Mouse (Mus musculus) stomach, embryonic 15.5 days (tissue): ENCODE data around the gene Sugct. TPM values are rescaled to one million over a fixed set of nuclear protein-coding genes. Genes with fewer than 3 reads are reported as not detected.
"Not testable (repeated sequence)": the region's sequence is repeated elsewhere in the genome, so short reads cannot be mapped to it uniquely, and the experiment has no call there.

Experiments
- ATAC-seq: fragments of 200-750 bp; cut with Nextera tagmentation; 2 replicates; pipeline ENCODE4 v1.8.0; 2017; ENCODE audit warnings: low read depth, moderate number of reproducible peaks, moderate TSS enrichment; ENCODE audit not compliant: insufficient read depth, low FRiP score
- H3K27ac ChIP-seq: fragments of 300-500 bp; sonication (generic); 2 replicates; pipeline ENCODE4 v1.5.1; 2015; ENCODE audit warnings: mild to moderate bottlenecking, inconsistent platforms
- H3K27me3 ChIP-seq: fragments of 300-500 bp; sonication (generic); replicated peaks from 2 replicates; pipeline ENCODE4 v1.6.1; 2015; ENCODE audit warnings: inconsistent platforms
- H3K36me3 ChIP-seq: fragments of 300-500 bp; sonication (generic); 2 replicates; pipeline ENCODE4 v1.6.1; 2015; ENCODE audit warnings: inconsistent platforms
- H3K4me1 ChIP-seq: fragments of 300-500 bp; sonication (generic); 2 replicates; pipeline ENCODE4 v1.6.1; 2015; ENCODE audit warnings: inconsistent platforms
- H3K4me2 ChIP-seq: fragments of 300-500 bp; sonication (generic); 2 replicates; pipeline ENCODE4 v1.6.1; 2015; ENCODE audit warnings: mild to moderate bottlenecking, inconsistent platforms
- H3K4me3 ChIP-seq: fragments of 300-500 bp; sonication (generic); replicated peaks from 2 replicates; pipeline ENCODE4 v1.5.1; 2015; ENCODE audit warnings: inconsistent platforms
- H3K9ac ChIP-seq: fragments of 300-500 bp; sonication (generic); 2 replicates; pipeline ENCODE4 v1.6.1; 2015; ENCODE audit warnings: inconsistent platforms
- H3K9me3 ChIP-seq: fragments of 300-500 bp; sonication (generic); 2 replicates; pipeline ENCODE4 v1.6.1; 2016; ENCODE audit warnings: inconsistent platforms
- WGBS: fragments of 180-500 bp; shearing (Covaris S2); methylation state at CpG from one replicate; pipeline ENCODE4 v1.1.7; 2015; 5-methylcytosine and 5-hydroxymethylcytosine counted together
- polyA plus RNA-seq: library from polyadenylated mRNA; unstranded; fragments of >200 nt; fragmentation: Nextera tagmentation; extraction: Ambion mirVana; gene quantifications from 2 replicates; pipeline ENCODE4 v1.2.1, GENCODE M21; 2015

Gene Sugct
- polyA plus RNA-seq, 1 experiment from 2014 or later: 5.5 TPM

DNA sequence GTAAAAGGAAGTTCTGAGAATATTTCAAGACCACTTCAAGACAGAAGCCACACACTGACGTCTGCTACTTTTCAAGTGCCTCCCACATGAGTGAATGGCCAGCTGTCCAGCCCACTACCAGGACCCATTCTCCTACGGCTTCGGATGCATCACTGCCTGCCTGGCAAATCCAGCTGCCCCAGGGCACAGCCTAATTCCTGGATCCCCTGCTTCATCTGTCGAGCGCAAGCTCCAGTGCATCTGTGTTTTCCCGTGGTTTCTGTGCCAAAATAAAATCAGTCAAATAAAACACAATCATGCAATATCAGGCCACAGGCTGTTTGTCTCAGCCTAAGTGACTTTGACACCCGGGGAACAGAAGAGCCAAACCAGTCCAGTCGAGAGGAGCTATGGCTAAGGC, 863.5 kb downstream of the Sugct start:
- no peaks in the 10 kb centered on the region for H3K4me1 ChIP-seq
- H3K36me3 ChIP-seq: no peaks in the 10 kb centered on the region
- 63% methylated on average over 8 of the region's 8 CpGs for WGBS
- H3K9me3 ChIP-seq: no peaks in the 10 kb centered on the region
- H3K27ac ChIP-seq: no peak overlapping the region
- H3K9ac ChIP-seq: no peak overlapping the region
- no peaks in the 10 kb centered on the region for H3K27me3 ChIP-seq
- no peak for ATAC-seq
- no peak overlapping the region for H3K4me3 ChIP-seq
- no peak overlapping the region for H3K4me2 ChIP-seq

DNA sequence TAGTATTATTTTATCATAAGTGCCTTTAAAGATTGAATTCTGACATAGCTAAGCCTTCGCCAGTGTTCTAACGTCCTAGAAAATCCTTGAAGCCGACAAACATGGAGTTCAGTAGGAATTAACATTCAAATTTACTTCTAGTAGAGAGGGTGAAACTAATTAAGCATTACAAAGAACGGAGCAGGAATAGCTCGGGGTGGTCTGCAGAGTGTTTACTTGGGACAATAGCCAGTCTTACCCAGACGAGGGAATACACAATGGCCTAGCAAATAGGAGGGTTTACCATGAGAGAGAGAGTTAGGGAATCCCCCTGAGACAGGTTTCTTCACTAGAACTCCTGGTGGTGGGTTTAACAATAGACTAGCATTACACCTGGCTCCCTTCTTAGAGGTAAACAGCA, 865.1 kb downstream of the Sugct start:
- not testable (repeated sequence) for ATAC-seq, H3K4me2 ChIP-seq, H3K4me1 ChIP-seq, H3K36me3 ChIP-seq, H3K27ac ChIP-seq, H3K27me3 ChIP-seq, H3K9ac ChIP-seq, H3K4me3 ChIP-seq, H3K9me3 ChIP-seq
- WGBS: 65% methylated on average over 6 of the region's 6 CpGs

DNA sequence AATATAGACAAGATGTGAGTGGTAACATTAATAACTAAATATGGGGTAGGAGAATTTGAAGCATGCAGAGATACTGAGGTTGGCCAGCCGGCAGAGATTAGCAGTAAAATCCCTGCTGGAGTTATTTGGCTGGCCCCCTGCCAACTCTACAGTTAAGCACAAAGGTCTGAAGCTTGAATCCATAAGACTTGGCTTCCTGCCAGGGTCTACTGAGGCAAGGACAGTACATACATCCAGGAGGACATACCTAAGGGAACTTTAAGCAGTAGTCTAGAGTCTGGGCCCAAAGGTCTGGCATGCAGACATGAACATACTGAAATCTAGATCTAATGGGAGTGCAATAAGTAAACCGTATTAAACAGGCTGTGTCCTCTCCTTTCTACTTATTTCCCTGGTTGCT, 865.8 kb downstream of the Sugct start:
- no peak overlapping the region for H3K4me3 ChIP-seq

DNA sequence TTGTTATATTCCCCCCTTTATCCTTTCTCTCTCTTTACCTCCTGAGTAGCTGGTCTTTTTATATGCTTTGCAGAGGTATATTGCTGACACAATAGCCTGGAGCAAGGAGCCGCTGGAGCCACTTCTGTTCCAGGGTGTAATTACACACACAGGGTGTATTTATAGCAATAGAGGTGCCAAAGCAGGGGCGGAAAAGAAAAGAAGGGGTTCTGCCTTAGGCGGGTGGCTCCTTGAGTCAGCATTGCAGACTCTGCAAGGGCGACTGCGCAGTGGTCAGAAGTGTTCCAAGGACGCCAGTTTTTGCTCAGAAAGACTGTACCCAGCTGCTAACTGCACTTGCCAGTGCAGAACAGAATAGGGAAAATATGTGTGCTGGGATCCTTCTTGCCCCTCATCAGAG, 869.7 kb downstream of the Sugct start:
- Histone ChIP-seq H3K36me3 (no peaks in the 10 kb centered on the region), H3K9ac (no peak overlapping the region), H3K27ac (no peak overlapping the region), H3K4me3 (no peak overlapping the region), H3K27me3 (no peaks in the 10 kb centered on the region), H3K4me2 (no peak overlapping the region), H3K9me3 (no peaks in the 10 kb centered on the region), H3K4me1 (no peaks in the 10 kb centered on the region)
- ATAC-seq: no peak
- WGBS: 81% methylated on average over 6 of the region's 6 CpGs

More for the DNA sequence above, 865.8 kb downstream of the Sugct start:
- ATAC-seq: no peak
- H3K4me1 ChIP-seq: no peaks in the 10 kb centered on the region
- no peaks in the 10 kb centered on the region for H3K27me3 ChIP-seq
- no peaks in the 10 kb centered on the region for H3K36me3 ChIP-seq
- no peak overlapping the region for H3K4me2 ChIP-seq
- WGBS: 45% methylated on average over 2 of the region's 2 CpGs
- H3K9me3 ChIP-seq: no peaks in the 10 kb centered on the region
- H3K9ac ChIP-seq: no peak overlapping the region
- H3K27ac ChIP-seq: no peak overlapping the region

DNA sequence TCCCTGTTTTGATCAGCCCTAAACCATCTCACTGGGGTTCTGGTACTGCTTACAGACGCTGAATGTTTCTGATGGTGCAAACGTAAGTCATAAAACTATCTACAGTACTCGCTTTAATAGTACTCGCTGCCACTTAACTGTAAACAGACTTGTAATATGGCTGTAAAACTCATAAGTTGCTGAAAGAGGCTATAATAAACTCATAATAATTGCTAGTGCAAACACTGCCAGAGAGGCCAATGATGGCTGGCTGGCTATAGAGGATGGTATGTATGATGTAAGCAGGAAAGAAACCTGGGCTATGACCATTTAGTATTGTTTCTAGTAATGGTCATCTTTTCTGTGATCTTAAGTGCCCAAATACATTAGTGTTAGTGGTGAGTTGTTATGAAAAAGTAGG, 873.6 kb downstream of the Sugct start:
- no peaks in the 10 kb centered on the region for H3K36me3 ChIP-seq
- no peak overlapping the region for H3K4me3 ChIP-seq
- H3K27ac ChIP-seq: no peak overlapping the region
- no peaks in the 10 kb centered on the region for H3K27me3 ChIP-seq
- H3K9ac ChIP-seq: no peak overlapping the region
- 70% methylated on average over 4 of the region's 4 CpGs for WGBS
- no peak overlapping the region for H3K4me2 ChIP-seq
- no peaks in the 10 kb centered on the region for H3K4me1 ChIP-seq
- no peak for ATAC-seq
- no peaks in the 10 kb centered on the region for H3K9me3 ChIP-seq

DNA sequence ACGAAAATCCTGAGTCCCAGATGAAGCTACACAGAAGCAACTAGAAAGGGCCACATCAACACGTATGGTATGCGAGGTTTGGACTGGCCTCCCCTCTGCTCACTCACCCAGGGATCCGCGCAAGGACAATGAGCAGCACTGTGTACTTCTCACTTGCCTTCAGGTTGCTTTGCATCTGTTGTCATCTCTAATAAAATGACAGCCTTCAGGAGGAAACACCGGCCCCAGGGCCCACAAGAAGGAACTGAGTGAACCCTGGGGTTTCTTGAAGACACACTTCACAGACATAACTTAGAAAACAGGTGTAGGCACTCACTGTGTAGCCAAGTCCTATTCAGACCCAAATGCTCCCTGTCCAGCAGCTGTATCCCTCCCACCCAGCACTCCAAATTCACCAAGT, 877.9 kb downstream of the Sugct start:
- no peak overlapping the region for H3K27ac ChIP-seq
- no peak for ATAC-seq
- H3K36me3 ChIP-seq: no peaks in the 10 kb centered on the region
- WGBS: 79% methylated on average over 6 of the region's 6 CpGs
- H3K4me2 ChIP-seq: no peak overlapping the region
- H3K9ac ChIP-seq: no peak overlapping the region
- no peaks in the 10 kb centered on the region for H3K4me1 ChIP-seq
- no peaks in the 10 kb centered on the region for H3K27me3 ChIP-seq
- no peak overlapping the region for H3K4me3 ChIP-seq
- H3K9me3 ChIP-seq: no peaks in the 10 kb centered on the region

DNA sequence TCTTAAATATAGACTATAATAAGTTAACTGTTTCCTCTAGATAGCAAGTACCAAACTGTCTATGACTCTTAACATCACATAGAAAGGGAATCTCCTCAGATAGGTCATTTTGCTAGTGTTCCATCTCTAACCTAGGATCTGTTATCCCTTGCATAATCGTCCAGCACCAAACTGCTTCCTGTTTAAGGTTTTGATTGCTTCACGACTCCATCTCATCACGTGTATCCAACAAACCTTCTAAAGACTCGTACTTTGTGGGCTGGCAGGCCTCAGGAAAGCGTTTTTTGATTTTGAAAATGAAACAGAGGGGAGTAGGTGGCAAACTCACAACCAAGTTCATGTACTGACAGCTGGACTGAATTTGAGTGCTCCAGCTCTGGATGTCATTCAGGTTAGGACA, 878.6 kb downstream of the Sugct start:
- H3K4me2 ChIP-seq: no peak overlapping the region
- H3K9ac ChIP-seq: no peak overlapping the region
- no peak overlapping the region for H3K4me3 ChIP-seq
- 73% methylated on average over 5 of the region's 5 CpGs for WGBS
- H3K4me1 ChIP-seq: no peaks in the 10 kb centered on the region
- no peaks in the 10 kb centered on the region for H3K36me3 ChIP-seq
- H3K27ac ChIP-seq: no peak overlapping the region
- no peaks in the 10 kb centered on the region for H3K9me3 ChIP-seq
- ATAC-seq: no peak
- no peaks in the 10 kb centered on the region for H3K27me3 ChIP-seq

DNA sequence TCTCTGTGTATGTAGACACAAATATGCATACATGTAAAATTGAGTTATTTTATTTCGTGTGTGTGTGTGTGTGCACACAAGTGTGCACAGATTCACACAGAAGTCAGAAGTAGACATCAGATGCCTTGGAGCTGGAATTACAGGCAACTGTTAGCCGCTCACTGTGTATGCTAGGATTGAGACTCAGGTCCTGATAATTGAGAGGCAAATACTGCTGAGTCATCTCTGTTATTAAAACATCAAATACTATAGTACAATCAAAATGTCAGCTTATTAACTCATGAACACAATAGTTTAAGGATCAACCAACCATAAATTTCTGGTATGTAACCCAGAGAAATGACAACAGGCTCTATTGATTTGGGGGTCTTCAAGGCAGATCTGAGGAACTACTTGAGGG, 883.1 kb downstream of the Sugct start:
- Histone ChIP-seq H3K4me3 (no peak overlapping the region), H3K27ac (no peak overlapping the region), H3K9ac (no peak overlapping the region), H3K27me3 (no peaks in the 10 kb centered on the region), H3K4me2 (no peak overlapping the region), H3K9me3 (no peaks in the 10 kb centered on the region), H3K36me3 (no peaks in the 10 kb centered on the region), H3K4me1 (no peaks in the 10 kb centered on the region)
- 88% methylated on average over 2 of the region's 2 CpGs for WGBS
- ATAC-seq: no peak

Other genes with a start within 250 kb of the Sugct start
- 49.7 and 52.2 TPM in 2 replicates for gene Mplkip, start 361 bp downstream of the Sugct start, polyA plus RNA-seq
- 18.2 and 20.2 TPM in 2 replicates for gene Cdk13, start 109.5 kb upstream of the Sugct start, polyA plus RNA-seq
- gene Rala, start 248.7 kb upstream of the Sugct start, polyA plus RNA-seq: 99.9 and 113 TPM in 2 replicates